Mouse (Mus musculus): ENCODE results near the gene Adora2a.
"Not testable (repeated sequence)": the region's sequence is repeated elsewhere in the genome, so short reads cannot be mapped to it uniquely, and the experiment has no call there.

Gene Adora2a

DNA sequence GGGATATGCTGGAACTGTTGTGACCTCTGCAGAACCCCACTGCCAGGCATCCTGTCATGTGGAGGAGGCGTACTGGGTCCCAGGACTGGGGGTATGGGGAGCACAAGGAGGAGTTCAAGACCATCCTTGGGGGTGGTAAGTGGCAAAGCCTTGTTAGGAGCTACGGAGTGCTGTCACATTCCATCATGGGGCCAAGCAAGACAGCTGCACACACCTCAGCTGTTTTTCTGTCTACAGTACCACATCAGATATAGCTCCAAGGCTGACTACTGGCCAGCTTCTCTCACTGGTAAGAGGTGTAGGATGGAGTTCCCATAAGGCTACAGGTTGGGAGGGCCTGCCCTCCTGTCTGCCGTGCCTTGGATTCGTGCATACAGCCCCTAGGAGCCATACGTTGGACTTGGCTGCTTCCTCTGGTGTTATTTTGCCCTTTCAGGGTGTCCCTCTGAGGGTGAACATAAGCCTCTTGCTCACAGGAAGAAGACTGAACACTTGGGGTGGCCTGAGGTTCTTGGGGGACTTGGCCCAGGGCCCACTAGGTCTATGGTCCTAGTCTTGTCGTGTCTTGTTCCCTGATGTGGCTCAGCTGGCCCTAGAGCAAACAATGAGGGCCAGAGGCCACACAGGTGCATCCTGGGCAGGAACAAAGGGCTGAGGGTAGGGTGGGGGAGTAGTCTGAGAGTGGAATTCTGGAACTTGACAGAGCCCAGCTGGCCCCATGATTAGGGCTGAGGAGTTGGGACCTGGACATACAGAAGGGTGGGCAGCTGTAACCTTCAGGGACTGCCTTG is 2.3 kb upstream of the Adora2a start:
- DNase-seq: no peak

DNA sequence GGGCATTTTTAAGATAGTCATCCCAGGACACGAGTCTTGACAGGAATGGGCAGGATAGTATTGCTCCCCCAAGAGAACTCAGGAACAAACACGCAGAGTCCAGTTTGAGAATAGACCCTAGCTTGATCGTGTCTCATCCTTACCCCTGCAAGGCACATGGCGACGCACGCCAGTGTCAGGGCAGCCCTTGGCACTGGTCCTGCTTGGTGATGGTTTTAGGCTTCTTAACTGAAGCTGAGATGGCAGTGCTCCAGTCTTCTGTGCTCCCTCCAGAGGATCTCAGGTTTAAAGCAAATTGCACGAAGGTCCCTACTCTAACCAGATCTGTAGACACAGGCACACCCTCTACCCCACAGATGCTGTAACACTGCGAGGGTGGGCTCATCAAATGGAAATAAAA is 921 bp upstream of the Adora2a start:
- DNase-seq: no peak

DNA sequence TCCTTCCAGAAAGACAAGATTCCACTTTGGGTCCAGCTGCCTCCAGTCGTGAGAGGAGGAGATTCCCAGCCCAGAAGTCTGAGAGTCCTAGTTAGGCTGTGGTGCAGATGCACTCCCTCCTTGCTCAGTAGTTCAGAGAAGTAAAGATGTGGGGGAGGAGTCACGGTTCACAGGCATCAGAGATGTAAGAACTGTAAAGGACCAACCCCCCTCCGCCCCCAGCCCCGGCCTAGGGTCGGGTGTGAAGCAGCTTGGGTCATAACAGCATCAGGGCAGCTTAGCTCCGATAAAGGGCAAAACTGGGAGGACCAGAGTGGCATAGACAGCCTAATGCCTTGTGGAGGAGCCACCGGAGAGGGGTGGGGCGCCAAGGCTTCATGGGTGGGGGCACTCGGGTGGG is 205 bp upstream of the Adora2a start:
- DNase-seq: no peak

DNA sequence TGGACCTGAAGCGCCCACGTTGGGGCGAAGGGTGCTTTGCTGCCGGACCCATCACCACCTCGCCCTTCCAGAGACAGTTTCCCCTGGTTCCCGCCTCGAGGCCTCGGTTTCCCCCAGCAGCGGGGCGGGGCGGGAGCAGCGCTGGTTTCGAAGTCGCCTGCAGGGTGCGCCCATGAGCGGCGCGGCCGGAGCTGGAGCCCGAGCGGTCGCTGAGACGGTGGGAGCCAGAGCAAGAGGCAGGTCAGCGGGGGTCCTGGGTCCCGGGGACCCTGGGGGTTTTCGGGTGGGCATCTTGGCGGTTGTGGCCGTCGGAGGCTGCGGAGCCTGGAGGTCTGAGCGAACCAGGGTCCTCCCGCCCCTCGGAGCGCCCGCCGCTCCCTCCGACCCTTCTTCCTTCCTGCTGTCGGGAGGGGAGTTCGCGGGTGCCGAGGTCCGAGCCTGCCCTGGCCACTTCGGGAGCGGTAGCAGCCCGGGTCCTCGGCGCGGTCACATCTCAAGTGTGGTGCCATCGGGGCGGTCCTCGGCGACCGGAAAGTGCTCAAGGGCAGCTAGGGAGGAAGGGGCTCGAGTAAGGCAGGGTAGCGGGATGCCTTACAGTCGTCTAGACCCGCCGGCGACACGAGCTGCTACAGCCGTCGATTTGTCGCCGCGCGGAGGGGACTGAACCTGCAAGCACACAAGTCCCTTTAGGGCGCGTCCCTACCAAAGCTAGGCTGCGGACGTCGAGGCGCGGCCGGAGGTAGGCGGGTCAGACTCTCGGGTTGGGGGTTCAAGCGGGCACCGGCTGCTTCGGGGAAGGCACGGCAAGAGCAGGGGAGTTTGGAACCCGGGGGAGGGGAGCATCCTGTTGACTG is 458 bp downstream of the Adora2a start:
- peak; percentile 50 to 57 for DNase-seq

DNA sequence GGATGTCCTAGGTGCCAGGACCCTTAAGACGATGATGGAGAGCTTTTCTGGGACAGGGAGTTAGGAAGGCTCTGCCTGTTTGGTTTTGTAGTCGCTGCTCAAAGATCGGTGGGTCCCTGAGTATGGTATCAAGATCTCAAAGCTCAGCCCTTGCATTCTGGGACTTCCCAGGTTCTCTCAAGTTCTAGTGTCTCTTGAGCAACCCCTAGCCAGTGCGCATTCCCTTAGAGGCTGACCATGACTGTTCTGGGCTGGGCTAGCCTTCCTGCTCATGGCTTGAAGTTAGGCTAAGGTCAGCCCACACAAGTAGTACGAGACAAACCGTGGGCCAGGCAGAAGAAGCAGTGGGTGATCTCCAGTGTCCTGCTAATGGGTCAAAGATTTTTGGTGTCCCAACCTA is 1.5 kb downstream of the Adora2a start:
- no peak for DNase-seq

DNA sequence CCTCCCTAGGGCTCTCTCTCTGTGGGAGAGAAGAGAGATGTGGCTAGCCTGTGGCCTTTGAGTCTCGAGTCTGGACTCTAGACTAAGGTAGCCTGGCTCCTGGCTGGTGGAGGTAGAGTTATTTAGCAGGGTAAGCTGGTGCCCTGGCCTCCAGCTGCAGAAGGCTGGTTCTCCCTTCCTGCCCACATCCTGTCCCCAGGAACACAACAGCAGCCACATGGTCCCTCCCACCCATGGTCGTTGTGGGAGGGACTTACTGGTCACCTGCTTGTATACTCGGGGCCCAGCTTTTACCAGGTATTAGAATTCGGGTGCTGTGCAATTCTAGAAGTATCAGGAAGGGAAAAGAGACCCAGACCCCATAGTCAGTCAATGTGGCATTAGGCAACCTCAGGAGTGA is 3.6 kb downstream of the Adora2a start:
- DNase-seq: no peak

DNA sequence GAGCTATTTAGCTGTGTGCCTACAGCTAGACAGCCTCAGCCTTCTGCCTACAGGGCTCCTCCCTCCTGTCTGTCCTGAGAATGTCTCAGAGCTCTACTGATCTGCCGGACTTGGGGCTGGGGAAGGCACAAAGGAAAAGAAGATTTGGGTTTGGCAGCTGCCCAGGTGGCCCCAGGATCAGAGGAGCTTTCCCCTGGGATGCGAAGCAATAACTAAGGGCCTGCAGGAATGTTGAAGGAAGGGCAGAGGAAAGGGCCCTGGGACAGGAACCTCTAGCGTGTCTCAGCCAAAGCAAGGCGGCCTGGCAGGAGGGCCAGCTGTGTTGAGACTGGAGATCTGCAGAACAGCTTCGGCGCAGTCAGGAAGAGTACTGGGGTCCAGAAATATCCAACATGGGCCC is 6.3 kb downstream of the Adora2a start:
- no peak for DNase-seq

DNA sequence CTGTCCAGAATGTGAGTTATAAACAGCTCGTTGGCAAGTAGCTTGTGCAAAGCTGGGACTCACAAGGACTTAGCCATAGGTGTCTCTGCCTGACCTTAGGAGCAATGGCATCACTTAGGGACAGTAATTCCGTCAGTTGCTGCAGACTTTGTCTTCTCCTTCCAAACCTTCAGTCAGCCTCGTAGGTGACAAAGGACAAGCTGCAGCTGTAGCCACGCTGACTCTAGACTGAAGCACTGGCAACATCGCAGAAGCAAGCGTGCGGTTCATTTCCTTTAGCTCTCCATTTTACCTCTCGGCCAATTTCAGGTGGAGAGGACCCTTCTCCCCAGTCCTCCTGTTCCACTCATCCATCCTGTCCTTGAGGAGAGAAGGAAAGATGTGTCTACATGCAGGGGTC is 7.3 kb downstream of the Adora2a start:
- DNase-seq: peak in 1 of 2 experiments; percentile 38

DNA sequence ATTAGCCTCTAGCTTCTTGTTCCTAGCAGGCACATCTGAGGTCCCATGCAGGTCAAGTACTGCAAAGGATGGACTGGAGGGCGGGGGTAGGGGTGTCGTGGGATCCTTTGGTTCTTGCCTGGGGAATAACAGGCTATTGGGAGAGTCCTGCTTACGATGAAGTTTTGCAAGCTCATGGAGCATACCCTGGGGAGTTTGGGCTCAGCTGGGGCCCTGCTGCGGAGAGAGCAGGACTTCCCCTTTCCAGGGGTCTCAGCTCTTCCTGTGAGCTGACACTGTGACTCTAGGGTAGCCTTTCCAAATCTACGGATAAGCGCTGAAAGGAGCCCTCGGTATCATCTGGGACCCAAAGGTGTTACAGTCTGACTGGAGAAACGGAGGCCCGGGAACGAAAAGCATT is 7.7 kb downstream of the Adora2a start:
- no peak for DNase-seq

DNA sequence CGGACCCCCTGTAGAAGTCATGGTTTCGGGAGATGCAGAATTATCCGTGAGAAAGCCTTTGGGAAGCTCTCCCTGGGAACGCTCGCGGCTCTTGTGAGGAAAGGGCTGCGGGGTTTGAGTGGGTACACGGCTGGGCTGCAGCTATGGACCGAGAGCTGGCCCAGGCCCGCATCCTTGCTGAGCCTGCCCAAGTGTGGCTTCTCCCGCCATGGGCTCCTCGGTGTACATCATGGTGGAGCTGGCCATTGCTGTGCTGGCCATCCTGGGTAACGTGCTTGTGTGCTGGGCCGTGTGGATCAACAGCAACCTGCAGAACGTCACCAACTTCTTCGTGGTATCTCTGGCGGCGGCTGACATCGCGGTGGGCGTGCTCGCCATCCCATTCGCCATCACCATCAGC is 9.1 kb downstream of the Adora2a start:
- DNase-seq: no peak

DNA sequence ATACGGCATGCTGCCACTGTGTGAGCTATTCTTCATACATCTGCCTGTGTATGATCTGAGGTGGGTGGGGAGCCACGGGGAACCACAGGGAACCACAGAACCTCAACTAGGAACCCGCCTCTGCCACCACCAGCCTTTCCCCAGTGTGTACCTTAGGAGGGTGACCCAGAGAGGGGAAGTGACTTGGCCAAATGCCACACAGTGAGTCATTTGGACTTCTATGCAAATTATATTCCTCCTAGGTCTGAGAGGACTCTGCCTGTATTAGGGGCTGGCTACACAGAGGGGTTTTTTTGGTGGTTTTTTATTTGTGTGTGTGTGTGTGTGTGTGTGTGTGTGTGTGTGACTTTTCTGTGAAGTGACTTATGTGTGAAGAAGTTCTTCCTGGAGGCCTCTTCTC is 9.9 kb downstream of the Adora2a start:
- DNase-seq: peak; percentile 68 to 74

DNA sequence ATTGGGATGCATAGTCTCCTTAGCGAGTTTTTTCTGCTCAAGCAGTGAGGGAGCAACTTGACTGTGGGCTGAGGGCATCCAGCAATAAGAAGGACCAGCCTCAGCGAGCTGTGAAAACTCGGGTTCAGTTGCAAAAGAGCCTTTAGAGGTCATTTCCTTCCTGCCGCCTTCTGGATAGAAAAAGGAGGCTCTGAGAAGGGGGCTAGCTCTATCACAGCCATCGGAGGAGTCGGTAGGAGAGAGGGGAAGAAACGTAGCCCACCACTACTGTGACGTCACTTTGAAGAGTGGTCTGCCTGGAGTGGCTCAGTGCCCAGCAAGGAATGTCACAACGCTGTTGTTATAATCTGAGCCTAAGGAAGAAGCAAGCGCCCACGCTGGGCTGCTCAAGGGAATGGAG is 10.4 kb downstream of the Adora2a start:
- DNase-seq: no peak

DNA sequence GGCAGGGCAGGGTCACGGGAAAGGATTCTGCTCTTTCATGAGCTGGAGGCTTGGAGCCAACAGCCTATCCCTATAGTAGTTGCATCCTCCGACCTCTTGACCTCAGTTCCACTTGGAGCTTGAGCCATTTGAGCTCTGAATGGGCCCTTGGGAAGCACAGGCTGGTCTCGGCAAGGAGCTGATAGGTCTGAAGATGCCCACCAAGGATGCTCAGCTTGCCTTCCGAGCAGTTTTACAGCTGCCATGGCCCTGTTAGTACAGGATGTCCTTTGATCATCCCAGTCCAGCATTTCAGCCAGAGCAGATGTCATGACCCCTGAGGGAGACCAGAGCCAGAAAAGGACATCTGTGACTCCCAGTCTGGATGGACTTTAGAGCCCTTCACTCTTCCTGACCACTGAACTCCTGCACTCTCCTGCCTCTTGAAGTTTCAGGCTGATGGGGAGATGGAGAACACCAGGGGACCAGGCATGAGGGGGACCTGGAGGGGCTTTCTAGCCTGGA is 11.6 kb downstream of the Adora2a start:
- no peak for DNase-seq

DNA sequence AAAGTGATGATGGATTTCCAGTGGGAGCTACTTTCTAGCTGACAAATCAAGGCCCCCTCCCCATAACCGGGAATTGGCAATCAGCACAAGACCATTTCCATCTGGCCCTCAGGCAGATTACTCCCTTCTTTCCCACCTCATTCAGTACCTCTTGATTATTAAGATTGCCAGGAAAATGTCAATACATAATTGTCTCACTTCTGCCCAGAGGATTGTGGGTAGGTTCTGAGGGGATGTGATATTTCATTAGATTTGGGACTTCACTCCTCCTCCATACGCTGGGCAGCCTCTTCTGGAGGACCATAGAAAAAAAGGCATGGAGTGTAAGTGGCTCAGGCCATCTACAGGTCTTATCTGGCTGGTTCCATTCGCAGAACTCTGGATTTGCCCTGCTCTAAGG is 15.6 kb downstream of the Adora2a start:
- no peak for DNase-seq

DNA sequence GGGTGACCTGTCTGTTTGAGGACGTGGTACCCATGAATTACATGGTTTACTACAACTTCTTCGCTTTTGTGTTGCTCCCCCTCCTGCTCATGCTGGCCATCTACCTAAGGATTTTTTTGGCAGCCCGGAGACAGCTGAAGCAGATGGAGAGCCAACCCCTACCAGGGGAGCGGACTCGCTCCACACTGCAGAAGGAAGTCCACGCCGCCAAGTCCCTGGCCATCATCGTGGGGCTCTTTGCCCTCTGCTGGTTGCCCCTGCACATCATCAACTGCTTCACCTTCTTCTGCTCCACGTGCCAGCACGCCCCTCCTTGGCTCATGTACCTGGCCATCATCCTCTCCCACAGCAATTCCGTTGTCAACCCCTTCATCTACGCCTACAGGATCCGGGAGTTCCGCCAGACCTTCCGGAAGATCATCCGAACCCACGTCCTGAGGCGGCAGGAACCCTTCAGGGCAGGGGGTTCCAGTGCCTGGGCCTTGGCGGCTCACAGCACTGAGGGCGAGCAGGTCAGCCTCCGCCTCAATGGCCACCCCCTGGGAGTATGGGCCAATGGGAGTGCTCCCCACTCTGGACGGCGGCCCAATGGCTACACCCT is 16.6 kb downstream of the Adora2a start:
- no peak for DNase-seq

DNA sequence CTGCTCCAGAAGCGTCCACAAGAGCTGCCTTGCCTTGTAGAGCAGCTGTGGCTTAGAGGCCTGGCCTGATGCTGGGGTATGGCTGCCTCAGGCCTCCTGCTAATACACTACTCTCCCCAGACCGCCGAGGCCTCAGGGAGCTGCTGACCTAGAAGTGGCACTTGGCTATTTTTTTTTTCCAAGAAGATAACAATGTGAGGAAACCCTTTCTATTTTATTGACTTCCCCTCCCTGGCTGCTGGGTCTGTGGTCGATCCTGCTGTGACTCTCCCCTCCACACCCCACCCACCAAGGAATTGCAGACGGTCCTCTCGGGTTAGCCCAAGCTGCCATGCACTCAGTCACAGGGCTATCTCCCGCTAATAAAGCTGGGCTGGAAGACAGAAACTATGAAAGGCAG is 17.5 kb downstream of the Adora2a start:
- DNase-seq: no peak

DNA sequence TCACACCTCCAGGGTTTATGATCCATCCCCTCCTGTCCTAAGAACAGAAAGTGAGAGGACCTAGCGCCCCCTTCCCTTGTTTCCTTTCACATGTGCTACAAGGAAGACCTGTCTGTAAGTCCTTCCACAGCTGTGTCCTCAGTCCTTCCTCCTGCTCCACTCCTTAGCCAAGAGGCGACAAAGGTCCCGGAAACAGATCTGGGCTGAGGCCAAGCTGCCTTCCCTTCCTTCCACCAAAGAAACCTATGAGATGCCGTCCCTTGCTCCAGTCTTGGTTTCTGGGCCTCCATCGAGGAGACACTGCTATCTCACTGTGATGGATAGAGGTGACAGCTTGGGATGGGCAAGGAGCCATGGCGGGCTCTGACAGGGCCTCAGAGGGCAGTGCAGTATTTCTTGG is 18.4 kb downstream of the Adora2a start:
- DNase-seq: no peak

DNA sequence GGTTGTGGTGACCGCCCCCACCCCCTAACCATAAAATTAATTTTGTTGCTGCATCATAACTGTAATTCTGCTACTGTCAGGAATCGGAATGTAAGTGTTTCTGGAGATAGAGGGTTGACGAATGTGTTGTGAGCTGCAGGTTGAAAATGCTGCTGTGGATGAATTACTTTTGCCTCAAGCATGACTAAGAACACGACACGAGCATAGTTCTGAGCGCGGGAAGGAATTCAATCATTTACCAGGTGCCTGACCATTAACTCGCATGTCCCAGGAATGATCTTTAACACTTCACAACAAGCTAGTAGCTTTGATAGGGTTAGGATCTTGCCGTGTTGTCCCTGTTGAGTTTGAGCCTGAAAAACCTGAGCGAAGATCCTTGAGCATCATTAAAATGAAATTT is 20.6 kb downstream of the Adora2a start:
- DNase-seq: no peak

DNA sequence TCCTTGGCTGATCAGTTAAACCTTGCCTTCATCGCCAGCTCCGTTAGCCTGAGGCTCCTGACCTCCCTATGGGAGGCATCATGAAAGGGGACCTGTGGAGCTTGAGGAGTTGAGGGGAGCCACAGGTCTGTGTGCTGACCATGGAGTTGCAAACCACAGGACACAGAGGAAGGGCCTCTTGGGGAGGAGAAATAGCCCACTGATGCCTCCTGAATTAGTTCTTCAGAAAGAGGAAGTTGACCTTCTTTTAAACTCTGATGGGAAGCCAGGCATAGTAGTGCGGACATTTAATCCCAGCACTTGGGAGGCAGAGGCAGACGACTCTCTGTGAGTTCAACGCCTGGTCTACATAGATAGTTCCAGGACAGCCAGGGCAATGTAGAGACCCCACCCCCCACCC is 22.2 kb downstream of the Adora2a start:
- DNase-seq: no peak

DNA sequence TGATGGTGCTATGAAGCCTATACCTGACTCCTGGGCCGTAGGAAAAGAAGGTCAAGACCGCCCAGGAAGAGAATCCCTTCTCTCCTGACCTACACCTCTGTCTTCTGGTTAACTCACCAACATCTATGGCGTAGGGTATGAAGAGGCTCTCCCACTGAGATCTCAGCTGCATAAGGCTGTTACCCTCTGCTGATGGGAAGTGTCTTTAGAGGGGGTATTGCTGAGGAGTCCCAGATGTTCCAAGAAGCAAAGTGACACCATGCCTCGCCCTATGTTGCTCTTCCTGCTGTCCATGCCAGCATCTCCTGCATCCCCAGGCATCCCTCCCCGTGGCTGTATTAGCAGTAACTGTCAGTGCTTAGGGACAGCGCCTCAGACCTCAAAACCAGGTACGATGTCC is 22.7 kb downstream of the Adora2a start:
- no peak for DNase-seq

DNA sequence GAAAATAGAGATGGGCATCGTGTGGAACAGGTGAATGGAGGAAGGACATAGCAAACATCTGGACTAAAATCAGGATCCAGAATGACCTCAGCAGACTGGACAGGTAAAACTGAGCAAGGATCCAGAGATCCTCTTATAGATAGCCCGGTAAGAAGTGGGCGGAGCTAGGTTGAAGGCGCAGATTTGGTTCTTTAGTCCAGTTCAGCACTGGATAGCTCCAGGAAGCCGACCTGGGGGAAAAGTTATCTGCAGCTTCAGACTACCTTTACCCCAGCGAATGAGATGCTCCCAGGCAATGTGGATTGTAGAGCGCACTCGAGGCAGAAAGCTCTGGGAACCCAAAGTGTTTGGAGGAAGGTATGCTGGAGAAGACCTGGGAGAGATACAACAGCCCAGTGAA is 25.3 kb downstream of the Adora2a start:
- DNase-seq: no peak

DNA sequence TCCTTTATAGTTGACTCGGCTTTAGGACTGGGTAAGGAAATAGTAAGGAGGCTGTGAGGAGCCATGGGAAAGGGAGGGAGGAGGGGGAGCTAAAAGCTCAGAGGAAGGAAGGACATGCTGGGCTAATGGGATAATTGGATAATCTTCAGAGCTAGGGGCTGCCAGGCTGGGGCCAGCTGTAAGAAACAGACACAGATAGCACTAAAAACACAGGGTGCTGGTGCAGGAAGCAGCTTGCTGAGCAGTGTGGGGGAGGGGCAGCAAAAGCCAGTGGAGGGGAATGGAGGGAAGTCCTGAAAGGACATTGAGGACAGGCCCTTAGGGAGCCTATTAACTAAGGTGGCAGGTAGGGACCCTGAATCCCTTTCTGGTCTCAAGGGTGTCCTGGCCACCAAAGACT is 27.9 kb downstream of the Adora2a start:
- not testable (repeated sequence) for DNase-seq

DNA sequence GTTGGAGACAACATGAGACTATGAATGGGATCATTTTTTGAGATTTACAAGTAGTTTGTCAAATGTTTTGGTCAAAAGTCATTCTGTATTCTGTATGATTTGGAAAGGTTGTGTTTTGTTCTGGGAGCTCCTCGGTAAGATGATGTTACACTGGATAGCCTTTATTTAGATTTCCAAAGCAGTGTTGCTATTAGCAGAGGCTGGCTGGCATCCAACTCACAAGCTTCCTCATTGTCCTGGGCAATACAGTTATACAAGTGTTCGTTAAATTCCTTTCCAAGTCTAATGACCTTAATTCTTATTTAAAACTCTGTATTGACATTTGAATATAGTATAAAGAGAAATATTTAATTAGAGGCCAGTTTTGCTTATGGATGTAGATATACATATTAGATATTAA is 28.6 kb downstream of the Adora2a start:
- no peak for DNase-seq

DNA sequence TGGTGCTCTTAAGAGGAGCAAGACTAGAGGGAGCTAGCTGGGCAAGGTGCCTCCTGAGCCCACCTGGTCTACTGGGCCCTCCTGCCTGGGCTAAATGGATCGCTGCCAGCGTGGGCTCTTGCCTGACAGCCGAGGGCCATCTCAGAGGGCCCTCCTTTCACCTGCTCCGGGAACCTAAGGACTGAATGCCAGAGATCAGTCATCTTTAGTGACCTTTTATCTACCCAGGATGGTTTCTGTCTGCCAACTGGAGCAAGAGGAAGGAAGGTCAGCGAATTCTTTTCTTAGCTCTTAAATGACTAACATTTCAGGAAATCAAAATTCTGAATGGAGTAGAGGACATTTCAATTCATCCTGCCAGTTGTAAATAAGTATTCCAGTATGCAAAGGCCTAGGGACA is 33.9 kb downstream of the Adora2a start:
- no peak for DNase-seq

All from lung, adult 18-20 months (tissue).